Mouse (Mus musculus) spleen, postnatal 4 days (tissue): ENCODE data around the gene Dcaf11.

ENCODE experiments used
- DNase-seq, 2 experiments: peaks; one replicate each; pipeline ENCODE4 v3.0.0; 2022; ENCODE audit warnings: low spot score in 2 of 2

Dcaf11 gene

DNA sequence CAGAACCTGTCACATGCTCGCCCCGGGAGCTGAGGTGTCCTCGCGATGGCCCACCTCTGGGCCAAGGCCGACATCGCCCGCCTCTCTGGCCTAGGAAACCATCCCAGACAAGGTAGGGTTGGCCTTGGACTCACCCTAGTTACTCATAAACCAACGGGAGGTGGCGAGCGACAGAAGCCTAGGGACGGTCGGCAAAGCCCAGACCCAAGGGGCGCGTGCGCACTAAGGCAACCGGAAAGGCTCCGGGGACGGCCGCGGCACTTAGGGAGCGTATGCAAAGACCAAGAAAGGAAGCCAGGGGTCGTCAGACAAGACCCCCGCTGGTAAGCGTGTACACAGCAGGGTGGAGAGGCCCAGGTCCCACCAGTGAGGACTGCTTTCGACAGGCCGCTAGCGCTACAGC is at the start of gene Dcaf11:
TSS of gene Dcaf11 (plus strand) at position 208 of the 403 bp plus-strand sequence.
- DNase-seq: peak; percentile 90 to 95

DNA sequence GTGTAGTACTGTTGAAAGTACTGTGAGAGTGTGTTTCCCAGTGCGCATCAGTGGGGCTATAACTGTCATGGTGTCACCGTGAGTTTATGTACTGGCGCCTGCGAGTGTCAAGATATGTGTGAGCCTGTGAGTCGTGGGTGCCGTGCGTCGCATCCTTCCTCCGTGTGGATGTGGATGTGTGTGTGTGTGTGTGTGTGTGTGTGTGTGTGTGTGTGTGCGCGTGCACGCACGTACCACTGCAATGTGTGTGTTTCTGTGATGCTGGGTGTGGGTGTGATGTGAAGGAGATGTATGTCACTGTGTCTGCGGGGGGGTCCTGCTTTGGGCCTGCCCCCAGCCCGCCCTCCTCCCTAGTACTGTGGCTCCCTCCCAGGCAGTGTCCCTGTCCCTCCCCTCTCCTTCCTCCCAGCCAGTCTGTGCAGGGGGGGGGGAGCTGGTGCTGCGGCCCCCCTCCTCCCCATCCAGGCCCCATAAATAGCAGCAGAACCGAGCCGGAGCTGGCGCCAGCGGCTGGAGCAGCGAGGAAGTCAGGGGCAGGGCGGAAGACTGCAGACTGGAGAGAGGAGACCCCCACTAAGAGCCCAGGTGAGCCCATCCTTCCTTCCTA is 49.6 kb upstream of the Dcaf11 start, which contains the start of gene Cpne6:
TSS of gene Cpne6 (plus strand) at position 321 of the 607 bp plus-strand sequence.
- DNase-seq: no peak

GRCm38 (mm10) chr14:55511037-55511436 is 48.8 kb upstream of the Dcaf11 start:
- no peak for DNase-seq

DNA sequence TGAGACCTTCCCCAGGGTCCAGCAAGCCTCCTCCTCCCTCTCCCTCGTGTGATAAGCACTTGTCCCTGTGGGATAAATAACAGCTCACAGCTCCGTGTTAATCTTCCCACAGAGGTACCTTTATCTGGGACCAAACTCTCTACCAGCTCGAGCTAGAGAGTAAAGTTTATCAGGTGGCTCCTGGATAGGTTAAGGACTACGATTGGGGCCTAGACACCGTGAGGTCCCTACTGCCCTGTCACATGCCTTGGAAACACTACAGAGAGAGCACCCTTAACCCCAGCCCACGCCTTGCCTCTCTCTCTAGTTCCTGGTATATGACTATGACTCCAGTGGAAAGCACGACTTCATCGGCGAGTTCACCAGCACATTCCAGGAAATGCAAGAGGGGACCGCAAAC is 45.9 kb upstream of the Dcaf11 start:
- DNase-seq: no peak

DNA sequence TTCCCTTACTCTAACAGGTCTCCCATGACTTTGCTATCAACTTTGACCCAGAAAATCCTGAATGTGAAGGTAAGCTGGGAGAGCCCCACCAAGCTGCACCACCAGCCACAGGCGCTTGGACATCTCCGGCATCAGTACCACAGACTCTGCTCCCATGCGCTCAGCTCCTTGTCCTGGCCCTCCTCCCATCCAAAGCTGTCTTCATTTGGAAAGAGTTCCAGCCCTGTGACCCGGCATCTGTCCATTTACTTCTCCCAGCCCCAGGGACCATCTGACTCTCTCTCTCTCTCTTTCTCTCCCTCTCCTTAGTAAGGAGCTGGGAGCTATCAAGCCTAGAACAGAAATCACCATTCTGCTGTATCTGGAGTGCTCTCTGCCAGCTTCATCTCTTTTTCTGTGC is 44.0 kb upstream of the Dcaf11 start:
- no peak for DNase-seq

DNA sequence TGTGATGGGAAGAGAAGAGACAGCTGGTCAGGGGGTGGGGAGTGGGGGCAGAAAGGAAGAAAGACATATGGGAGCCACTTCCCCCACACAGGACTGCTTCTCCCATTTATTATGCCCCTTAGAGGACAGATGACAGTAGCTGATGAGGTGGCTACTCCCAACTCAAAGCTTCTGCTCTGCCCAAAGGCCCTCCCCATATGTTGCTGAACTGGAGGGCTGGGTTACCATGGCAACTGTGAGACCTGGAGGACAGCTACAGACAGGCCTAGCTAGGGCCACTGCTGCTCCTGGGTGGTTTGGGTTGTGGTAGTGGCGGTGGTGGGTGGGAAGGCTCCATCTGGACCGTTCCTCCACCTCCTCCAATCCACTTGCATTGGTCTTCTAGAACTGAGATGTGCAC is 40.9 kb upstream of the Dcaf11 start:
- no peak for DNase-seq

DNA sequence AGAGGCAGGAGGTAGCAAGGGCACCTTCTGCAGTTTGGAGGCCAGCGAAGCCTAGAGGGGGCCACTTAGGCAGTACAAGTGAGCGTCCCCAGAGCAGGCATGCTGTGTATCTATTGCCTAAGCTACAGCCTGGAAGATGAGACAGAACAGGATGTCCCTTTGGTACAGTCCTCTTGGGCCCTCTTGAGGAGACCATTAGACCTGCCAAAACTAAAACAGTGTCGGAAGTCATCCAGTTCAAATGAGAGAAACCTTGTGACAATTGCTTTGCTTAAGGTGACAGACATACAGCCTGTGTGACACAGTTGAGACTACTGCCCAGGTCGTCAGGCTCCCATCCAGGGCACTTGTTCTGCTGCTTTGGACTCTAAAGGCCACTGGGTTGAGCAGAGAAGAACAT is 40.2 kb upstream of the Dcaf11 start:
- DNase-seq: no peak

- DNase-seq: no peak
Measured at GRCm38 (mm10) chr14:55520451-55521361, 39.1 kb upstream of the Dcaf11 start.

- DNase-seq: no peak
Measured at GRCm38 (mm10) chr14:55524062-55524461, 35.7 kb upstream of the Dcaf11 start.

DNA sequence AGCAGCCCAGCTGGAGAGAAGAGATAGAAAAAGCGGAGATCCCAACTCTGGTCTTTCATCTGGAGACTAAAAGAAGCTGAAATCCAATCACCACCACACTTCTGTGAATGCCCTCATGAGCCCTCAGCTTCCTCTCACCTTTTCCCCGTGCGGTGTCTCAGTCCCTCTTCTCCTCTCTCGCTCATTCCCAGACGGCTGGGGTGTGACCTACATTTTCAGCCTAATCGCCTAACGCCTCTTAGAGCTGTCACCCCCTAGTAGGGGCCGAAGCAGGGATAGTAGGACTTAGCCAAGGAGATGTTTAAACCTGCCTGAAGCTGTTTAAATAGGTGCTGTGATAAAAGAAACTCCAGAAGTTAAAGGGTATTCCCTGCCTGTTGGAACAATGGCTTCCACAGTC is 35.0 kb upstream of the Dcaf11 start, which contains the start of gene Nrl:
TSS of gene Nrl (minus strand) at position 197 of the 400 bp plus-strand sequence.
- no peak for DNase-seq

GRCm38 (mm10) chr14:55526674-55527073 is 33.1 kb upstream of the Dcaf11 start:
- DNase-seq: no peak

GRCm38 (mm10) chr14:55527940-55528339 is 31.9 kb upstream of the Dcaf11 start:
- DNase-seq: no peak

- DNase-seq: peak; percentile 61 to 80
Measured at GRCm38 (mm10) chr14:55536116-55536745, 23.6 kb upstream of the Dcaf11 start.

DNA sequence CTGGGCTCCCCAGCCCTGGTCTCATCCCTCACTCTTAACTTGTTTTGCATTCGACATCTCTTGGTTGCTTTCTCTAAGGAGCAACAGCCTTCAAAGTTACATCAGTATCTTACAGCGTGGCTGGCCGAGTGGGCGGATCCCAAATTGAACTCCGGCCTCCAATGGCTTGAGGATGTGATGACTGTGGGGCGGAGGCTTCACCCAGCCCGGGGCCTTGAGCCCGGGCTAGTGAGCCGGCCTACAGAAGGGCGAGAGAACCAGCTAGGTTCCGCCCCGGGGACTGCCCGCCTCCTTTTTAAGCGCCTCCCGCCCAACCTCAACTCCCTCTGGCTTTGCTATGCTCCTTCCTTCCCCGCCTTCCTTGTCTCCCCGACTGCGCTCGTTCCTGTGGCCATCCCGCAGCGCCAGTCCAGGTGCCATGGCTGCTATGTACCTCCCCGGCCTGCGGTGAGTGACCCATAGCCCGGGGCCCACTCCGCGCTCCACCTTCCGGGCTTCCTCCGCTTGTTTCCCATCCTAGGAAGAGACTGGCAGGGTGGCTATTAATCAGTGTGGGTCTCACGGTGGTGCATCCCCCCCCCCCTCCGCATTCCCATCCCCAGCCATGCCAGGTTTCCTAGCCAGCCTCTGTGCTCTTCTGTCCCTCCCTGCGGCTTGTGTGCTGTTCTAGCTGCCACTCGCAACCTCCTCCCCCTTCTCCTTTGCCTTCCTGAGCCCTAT is 19.6 kb upstream of the Dcaf11 start, which contains the start of gene Pck2:
TSS of gene Pck2 (plus strand) at position 200 of the 720 bp plus-strand sequence.
- peak; percentile 92 to 93 for DNase-seq

DNA sequence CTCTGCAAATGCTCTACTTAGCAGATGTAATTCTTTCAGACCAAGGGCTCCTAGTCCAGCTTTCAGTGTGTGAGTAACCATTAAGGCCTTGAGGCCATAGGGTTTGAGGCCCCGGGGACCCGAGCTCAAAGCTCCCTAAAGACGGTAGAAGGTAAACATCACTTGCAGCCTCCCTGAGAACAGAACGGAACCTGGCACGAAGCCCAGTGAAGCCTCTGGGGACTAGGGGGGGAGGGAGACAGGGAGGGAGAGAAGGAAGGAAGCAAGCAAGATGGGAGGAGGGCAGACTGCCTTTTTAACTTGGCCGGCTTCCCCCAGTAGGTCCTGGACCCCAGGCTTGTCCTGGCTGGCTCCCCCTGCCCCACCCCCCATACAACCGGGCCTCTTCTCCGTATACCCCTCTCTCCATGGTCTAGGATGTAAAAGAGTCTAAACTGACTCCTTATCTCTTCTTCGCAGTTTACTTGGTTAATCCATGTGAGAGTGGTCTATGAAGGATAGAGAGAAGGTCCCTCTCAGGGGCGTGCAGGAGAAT is 19.0 kb upstream of the Dcaf11 start:
- peak; percentile 84 to 92 for DNase-seq

DNA sequence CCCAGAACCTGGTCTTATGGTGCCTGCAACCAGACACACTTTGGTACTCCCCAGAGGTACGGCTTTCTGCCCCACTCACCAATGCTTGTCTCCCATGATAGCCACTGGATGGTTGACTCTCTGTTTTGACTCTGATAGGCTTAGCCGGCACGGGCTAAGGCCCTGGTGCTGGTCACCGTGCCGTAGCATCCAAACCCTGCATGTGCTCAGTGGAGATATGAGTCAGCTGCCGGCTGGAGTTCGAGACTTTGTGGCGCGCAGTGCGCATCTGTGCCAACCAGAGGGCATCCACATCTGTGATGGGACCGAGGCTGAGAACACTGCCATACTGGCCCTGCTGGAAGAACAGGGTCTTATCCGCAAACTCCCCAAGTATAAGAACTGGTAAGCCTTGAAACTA is 17.5 kb upstream of the Dcaf11 start:
- peak; percentile 75 to 82 for DNase-seq

DNA sequence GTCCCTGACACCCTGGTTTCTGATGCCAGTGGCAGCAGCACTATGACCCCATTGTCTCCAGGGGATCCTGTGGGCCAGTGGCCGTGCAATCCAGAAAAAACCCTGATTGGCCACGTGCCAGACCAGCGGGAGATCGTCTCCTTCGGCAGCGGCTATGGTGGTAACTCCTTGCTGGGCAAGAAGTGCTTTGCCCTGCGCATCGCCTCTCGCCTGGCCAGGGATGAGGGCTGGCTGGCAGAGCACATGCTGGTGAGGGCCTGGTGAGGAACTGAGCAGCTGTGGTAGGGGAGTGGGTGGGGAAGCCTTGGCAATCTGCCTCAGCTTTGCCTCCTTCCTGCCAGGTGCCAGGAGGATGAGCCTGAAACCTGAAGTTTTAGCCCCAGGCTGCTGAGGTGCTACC is 15.5 kb upstream of the Dcaf11 start:
- no peak for DNase-seq

- no peak for DNase-seq
Measured at GRCm38 (mm10) chr14:55550191-55550590, 9.6 kb upstream of the Dcaf11 start.

DNA sequence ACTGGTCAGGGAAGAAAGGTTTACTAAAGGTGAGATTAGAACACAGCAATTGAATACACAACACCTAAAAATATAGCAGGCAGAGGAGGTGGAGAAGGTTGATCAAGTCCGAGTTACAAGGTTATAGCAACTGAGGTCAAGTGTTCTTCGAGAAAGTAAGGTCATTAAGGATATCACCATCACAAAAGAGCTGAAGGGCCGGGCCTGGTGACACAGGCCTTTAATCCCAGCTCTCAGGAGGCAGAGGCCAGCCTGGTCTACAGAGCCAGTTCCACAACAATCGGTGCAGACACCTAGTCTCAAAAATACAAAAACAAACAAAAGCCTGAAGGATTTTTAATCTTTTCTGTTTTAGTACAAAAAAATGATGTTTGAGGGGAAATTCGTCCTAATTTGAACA is 8.5 kb upstream of the Dcaf11 start:
- DNase-seq: no peak

- DNase-seq: no peak
Measured at GRCm38 (mm10) chr14:55551794-55552193, 8.0 kb upstream of the Dcaf11 start.

DNA sequence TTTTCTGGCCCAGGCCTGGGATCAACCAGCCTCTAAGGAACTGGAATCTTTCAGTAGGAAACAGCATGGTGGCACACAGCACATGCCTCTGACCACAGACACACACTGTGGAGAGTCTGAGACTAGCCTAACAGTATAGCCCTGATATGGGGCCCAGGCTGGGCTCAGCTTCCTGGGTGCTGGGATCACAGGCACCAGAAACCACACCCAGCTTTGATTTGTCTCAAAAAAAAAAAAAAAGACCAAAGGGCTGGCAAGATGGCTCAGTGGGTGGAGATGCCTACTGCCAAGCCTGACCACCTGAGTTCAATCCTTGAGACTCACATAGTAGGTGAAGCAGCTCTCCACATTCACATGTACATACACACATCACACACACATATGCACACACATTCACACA is 5.2 kb upstream of the Dcaf11 start:
- no peak for DNase-seq
